Mouse (Mus musculus) ES-CJ7 (cell line): ENCODE data around the gene Bdp1.

Experiments used
- DNase-seq: peaks from one replicate; pipeline ENCODE4 v3.0.0; 2011; ENCODE audit warnings: low read depth, low spot score

Bdp1 gene

GRCm38 (mm10) chr13:100001790-100002196, 102.1 kb downstream of the Bdp1 start:
- DNase-seq = peak; percentile 85

DNA sequence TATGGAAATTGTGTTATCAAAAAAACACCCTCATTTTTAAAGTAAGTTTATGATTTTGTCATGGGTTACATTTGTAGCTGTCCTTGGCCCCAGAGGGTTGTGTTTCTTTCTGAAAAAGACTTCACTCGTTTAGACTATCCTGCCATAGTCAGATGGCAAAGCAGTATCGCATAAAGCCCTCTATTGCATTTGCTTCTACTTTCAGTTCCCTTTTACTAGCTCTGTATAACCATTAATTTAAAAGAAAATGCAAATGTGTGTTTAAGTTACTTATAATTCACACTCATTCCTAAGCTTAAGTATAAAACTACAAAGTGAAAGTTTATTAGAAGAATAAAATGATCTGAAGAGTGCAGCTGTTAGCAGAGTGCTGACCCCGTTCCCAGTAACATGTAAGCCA, 104.8 kb downstream of the Bdp1 start:
- no peak for DNase-seq

DNA sequence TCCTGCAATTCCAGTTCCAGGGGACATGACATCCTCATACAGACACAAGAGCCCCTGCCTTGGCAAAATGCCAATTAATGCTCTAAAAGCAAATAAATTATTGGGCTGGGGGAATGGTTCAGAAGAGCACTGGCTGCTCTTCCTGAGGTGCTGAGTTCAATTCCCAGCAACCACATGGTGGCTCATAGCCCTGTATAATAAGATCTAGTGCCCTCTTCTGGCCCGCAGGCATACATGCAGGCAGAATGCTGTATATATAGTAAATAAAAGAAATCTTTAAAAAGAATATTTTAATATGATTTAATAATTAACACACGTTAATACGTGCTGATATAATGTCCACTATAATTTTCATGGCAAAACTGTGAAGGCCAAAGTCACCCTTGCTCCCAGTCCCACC, 105.8 kb downstream of the Bdp1 start:
- DNase-seq = no peak

GRCm38 (mm10) chr13:99989592-99989991, 114.3 kb downstream of the Bdp1 start:
- no peak for DNase-seq

DNA sequence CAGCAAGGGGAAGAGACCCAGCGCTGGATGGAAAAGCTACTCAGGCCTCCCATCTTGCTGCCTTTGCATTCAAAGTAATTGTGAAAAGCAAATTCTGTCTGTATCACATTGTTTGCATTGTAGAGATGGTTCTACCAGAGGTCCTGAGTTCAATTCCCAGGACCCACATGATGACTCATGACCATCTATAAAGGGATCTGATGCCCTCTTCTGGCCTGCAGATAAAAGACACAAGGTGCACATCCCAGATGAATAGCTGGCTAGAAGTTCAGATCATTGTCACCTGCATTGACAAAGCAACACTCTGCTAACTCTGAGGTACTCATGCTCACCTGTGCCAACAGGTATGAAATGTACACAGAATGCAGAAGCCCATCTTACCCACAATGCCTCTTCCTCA, 120.5 kb downstream of the Bdp1 start:
- peak; percentile 15 for DNase-seq

DNA sequence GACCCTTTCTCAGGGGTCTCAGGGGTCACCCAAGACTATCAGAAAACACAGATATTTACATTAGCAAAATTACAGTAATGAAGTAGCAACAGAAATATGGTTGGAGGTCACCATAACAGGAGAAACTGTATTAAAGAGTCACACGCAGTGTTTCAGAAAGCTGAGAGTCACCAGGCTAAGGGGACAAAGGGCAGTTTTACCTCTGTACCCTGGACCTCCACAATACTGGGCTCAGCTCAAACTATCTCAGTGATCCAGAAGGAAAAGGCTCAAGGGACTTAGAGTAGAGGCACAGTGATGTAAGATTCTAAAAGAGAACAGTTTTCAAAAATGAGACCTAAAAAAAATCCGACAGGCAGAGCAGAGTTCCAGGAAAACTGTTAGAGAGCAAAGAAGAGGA, 124.5 kb downstream of the Bdp1 start:
- no peak for DNase-seq

- no peak for DNase-seq
Observed at GRCm38 (mm10) chr13:99970089-99970488, 133.8 kb downstream of the Bdp1 start.
